Mouse (Mus musculus): ENCODE measurements around the gene Slamf8.

DNA sequence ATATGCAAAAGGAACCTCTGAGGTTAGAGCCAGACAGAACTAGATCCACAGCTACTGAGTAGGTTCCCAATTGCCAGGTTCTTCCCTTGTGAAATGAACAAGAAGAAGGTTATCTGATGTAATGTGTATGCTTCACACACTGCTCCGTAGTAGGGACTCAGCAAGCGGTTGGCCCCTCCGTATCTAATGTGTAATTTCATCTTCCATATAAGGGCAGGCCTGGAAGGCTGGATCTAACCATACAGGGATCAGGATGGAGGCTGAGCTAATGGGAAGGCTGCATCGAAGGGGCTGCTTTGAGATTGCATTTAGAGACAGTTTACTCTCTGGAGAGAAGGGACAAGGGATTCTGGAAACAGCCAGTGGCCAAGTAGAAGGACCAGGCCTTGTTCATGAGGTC lies 22.6 kb downstream of the Slamf8 start:
- TF ChIP-seq MAFK (IDR thresholded peaks at IDR 0.05; ENCODE audit: insufficient read depth, low read depth, low read length) (no peak), ZC3H11A (IDR thresholded peaks at IDR 0.05; ENCODE audit: borderline replicate concordance, low read depth, low read length) (no peak), HCFC1 (IDR thresholded peaks at IDR 0.05; ENCODE audit: borderline replicate concordance, insufficient read depth, low read length) (no peak), CHD2 (IDR thresholded peaks at IDR 0.05; ENCODE audit: low read depth, low read length) (no peak)
